Mouse (Mus musculus): ENCODE measurements around the gene Ggta1. TPM values are rescaled to one million over a fixed set of nuclear protein-coding genes. Genes with fewer than 3 reads are reported as not detected.
"Not testable (repeated sequence)": the region's sequence is repeated elsewhere in the genome, so short reads cannot be mapped to it uniquely, and the experiment has no call there.

Gene Ggta1
- total RNA-seq, 2 experiments from 2014 or later: 3.3 to 3.8 TPM

DNA sequence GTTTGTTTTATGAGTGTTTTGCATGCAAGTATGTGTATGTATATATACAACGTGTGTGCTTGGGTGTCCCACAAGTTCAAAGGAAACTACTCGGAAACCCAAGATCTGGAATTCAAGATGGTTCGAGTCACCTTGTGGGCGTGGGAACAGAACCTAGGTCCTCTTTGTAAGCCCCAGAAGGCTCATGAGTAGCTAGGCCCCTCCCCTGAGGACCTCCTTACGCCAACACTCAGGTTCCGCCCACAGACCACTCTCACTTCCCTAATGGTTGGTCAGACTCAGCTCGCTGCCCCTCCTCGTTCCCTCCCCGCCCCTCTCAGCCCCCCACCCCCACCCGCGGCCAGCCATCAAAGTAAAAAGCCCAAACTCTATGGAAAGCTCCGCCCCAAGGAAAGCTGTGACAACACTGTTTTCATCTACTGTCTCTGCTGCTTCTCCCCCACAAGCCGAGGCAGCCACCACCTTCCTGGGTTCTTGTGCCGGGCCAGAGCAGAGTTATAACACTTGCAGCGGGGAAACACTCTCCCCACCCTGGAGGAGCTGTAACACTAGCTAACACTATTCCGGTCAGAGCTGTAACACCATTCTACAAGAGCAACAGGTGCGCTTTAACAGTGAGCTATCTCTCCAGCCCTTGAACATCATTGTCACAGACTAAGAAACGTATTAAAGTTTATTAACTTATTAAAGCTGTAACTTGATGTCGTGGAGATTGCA, 499 bp upstream of the Ggta1 start:
- intact Hi-C loops (cut with DNase I): loop anchor here (5.0 kb wide), 1 partner anchor 44 kb away; no protein-coding TSS in a partner anchor
- DNase-seq (ENCODE audit: low spot score in 2 of 2): no peak

DNA sequence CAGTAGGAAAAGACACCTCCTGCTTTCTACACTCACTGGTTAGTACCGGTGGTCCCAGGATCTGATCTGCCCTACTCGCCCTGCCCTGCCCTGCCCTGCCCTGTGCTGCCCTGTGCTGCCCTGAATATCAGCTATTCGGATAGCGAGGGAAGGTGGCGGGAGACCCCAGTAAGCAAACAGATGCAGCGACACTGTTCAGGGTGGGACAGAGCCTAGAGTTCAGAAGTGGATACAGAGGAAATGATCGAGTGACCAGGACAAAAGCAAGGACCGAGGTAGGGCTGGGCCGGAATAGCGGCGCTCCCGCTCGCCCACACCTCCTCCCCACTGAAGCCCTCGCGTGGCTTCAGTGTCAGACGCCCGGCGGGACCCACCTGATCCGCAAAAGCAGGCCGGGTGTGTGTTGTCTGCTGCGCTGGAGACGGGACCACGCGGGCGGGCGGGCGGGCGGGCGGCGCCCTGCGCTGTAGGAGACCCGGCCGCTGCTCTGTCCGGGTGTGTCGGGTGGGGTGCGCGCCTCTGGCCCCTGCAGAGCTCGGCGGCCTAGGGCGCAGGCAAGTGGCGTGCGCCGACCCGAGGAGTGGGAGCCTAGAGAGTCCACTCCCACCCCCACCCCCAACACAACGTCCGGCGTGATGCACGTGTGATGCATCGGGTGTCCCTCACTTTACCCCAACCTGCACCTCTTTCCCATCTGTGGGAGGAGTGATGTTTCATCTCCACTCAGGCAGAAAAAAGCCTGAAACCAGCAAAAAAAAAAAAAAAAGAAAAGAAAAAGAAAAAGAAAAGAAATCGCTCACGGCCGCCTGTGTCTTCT, 852 bp downstream of the Ggta1 start:
- no peak for DNase-seq (ENCODE audit: low spot score in 2 of 2)
- intact Hi-C loops (cut with DNase I): loop anchor here (5.0 kb wide), 1 partner anchor 45 kb away; no protein-coding TSS in a partner anchor

DNA sequence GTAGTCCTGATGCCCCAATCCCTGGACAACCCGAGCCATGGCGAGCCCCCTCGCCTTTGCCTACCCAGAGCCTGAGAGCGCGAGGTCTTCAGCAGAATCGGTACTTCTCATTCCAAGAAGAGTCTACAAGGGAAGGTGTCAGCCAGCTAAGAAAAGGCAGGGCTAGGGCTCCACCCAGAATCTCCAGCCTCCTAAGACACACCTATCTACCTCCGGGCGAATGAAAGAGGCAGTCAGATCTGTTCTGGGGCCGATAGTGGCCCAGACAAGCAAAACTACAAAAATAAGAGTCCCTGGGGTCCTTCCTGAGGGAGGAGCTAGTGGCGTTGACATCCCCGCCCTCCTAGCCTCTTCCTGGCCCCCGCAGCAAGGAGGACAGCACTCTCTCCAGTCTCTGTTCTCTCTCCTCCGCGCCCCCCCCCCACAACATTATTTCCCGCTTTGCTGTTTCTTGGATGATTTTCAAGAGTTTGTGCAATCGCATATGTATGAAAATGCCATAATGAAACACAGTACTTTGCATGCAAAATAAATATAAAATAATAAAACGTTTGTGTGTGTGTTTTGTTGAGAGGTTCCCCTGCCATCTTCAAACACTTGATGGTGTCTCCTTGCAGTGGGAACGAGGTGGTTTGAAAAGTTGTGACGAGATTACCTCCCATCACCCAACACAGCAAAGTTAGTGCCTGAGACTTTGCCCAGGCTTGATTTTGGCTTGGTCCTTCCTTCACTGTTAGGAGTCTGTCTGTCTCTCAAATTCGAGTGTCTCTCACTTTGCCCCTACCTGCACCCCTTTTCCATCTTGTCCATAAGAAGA, 1.7 kb downstream of the Ggta1 start:
- intact Hi-C loops (cut with DNase I): loop anchor here (5.0 kb wide), 1 partner anchor 46 kb away; no protein-coding TSS in a partner anchor
- no peak for DNase-seq (ENCODE audit: low spot score in 2 of 2)

DNA sequence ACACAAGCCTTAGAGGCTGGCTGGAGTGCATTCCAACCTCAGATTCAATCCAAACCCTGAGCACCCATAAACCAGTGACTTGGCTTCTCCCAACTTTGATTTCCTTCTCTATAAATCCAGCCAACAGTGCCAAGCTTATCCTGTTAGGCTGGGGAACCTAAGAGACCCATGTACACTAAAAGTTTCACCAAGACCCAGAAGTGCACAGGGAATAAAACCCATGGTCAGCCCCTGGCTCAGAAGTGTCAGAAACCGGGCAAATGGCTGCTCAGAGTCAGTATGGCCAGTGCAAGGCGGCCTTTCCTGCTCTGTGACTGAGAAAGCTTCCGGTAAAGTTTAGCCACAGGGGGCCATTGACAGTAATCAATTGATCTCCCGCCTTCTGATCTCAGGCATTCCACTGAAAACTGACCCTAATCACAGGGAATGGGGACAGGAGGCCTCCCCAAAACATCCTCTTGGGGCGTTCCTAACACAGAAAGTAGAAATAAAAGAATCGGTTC, 2.6 kb downstream of the Ggta1 start:
- intact Hi-C loops (cut with DNase I): loop anchor here (5.0 kb wide), 1 partner anchor 47 kb away; no protein-coding TSS in a partner anchor

DNA sequence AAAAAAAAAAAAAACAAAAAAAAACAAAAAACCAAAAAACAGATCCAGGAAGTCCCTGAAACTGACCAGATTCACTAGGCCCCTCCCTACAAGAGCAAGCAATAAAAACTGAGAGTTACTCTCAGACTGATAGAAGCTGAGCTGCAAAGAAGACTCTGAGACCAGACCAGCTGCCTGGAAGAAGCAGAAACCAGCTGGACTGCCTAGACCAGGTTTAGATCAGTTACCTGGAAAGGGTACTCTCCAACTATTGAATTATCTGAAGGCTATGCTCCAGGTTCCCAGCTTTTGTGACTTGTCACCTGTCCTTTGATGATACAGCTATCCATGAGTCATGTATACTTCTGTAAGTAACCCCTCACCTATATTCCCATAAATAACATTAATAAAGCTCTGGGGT, 3.7 kb downstream of the Ggta1 start:
- no peak for DNase-seq (ENCODE audit: low spot score in 2 of 2)
- intact Hi-C loops (cut with DNase I): no loop called here

More for the DNA sequence above, 2.6 kb downstream of the Ggta1 start:
- DNase-seq (ENCODE audit: low spot score in 2 of 2): no peak

DNA sequence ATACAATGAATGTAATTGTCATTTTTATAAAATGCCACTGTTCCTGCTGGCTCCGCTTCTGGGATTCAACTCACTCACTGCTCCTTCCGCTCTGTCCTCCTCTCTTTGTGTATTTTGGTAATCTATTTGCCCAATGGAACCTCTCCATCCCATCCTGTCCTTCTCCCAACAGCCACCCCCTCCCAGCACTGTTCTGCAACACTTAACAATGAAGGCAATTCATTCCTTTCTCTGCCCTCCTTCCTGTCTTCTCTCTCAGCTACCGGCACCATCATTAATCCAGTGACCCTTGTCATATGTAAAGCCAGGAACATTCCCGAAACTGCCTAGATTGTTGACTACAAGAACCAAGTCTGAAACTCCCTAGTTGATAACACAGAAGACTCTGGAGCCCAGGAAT, 4.6 kb downstream of the Ggta1 start:
- no peak for DNase-seq (ENCODE audit: low spot score in 2 of 2)
- intact Hi-C loops (cut with DNase I): no loop called here

DNA sequence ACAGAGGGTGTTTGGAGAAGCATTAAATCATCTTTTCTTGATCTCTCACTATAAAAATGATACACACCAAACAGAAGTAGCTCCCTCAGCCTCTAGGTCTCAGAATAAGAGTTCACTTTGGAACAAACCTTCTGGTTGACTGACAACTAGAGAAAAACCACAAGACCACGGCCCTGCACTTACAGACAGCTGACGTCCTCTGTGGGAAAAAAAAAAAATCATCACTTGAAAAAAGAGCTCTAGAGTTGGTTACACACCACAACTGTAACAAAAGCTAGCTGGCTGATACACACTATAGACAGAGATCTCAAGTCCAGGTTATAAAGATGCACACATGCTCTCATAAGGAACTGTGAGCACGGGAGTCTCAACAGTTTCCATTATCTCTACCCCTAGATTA, 9.3 kb downstream of the Ggta1 start:
- intact Hi-C loops (cut with DNase I): no loop called here
- no peak for DNase-seq (ENCODE audit: low spot score in 2 of 2)

DNA sequence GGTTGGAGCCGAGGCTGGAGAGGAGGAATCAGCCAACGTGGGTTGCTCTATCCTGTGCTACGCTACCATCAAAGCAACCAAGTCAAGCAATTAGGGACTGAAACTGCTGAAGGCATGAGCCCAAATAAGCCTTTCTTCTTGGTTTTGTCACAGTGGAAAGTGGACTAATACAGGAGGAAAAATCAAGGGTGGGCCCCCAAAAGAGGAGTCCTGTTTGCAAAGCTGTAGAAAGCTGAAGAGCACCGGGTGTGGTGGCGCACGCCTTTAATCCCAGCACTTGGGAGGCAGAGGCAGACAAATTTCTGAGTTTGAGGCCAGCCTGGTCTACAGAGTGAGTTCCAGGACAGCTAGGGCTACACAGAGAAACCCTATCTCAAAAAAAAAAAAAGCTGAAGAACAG, 10.3 kb downstream of the Ggta1 start:
- intact Hi-C loops (cut with DNase I); DNase-seq (ENCODE audit: low spot score in 2 of 2): not testable (repeated sequence)

DNA sequence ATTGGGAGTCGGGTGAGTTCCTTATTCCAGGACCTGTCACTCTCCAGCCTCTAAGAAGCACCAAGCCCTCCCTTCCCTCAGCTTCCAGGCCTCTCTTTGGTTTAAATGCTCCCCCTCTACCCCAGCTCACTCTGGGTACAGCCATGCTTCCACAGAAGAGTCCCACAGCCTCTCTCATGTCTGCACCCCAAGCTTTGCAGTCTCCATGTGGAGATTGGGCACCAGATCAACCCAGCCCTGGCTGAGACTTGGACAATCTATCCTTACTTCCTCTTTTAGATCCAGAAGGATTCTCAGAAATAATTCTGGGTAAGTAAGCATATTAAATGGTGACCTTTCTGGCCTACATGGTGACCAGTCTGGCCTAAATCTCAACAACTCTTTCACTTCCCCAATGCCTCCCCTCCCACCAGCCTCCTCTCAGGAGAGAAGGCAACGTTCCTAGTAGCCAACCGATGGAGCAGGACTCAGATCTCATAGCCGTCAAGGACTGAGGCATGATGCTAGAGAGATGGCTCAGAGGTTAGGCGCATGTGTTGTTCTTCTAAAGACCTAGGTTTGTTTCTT, 11.5 kb downstream of the Ggta1 start:
- no peak for DNase-seq (ENCODE audit: low spot score in 2 of 2)
- intact Hi-C loops (cut with DNase I): no loop called here

DNA sequence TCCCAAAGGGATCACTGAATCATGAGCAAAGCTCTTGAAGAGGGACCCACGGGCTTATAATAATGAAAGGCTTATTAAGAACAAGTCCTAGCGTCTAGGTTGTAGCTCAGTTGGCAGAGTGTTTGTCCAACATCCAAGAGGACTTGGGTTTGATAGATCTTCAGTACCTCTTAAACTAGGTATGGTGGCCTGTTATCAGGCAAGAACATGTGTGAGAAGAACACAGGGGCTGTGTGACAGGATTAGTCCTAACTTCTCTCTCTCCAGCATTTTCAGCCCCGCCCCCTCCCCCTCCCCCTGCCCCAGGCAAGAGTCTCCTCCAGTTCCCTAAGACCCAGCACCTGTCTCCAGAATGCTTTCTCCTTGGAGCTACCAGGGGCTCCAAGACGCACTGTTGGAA, 12.2 kb downstream of the Ggta1 start:
- intact Hi-C loops (cut with DNase I): no loop called here
- no peak for DNase-seq (ENCODE audit: low spot score in 2 of 2)

DNA sequence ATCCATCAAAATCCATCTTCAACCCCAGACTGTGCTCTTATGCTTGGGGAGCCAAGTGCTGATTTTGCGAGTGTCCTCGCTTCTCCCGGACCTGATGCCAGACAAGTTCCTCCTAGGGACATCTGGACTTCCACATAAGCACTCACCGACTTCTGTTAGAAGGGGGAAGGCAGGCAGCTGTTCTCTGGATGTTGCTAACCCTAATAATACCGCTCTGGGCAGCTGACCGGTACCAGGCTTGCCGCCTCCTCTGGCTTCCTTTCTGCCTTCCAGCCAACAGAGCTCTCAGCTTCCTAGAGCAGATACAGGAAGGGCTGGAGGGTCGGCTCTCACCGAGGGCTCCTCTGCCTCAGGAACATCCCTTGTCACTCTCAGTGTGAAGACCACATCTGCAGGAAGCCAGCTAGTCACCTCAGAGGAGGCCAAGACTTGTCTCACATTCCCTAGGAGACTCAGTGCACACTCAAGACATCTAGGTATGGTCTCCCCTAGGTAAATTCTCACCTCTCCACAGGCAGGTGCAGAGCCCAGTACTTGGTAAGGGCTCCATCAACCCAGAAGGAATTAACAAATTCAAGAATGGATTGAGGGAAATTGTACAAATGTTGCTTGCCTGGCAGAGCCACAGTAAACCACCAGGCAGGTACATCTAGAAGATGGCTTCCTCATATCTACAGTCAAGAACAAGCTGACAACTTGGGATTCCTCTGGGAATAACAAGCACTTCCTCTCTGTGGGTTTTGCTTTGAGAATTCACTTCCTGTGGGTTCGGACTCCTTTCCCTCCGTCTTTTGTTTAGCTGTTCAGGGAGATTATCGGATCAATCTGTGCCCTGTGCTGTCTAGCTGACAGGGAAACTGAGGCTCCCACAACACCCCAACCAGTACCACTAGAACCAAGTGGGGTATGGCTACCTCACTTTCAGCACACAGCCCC, 13.1 kb downstream of the Ggta1 start:
- DNase-seq (ENCODE audit: low spot score in 2 of 2): no peak

DNA sequence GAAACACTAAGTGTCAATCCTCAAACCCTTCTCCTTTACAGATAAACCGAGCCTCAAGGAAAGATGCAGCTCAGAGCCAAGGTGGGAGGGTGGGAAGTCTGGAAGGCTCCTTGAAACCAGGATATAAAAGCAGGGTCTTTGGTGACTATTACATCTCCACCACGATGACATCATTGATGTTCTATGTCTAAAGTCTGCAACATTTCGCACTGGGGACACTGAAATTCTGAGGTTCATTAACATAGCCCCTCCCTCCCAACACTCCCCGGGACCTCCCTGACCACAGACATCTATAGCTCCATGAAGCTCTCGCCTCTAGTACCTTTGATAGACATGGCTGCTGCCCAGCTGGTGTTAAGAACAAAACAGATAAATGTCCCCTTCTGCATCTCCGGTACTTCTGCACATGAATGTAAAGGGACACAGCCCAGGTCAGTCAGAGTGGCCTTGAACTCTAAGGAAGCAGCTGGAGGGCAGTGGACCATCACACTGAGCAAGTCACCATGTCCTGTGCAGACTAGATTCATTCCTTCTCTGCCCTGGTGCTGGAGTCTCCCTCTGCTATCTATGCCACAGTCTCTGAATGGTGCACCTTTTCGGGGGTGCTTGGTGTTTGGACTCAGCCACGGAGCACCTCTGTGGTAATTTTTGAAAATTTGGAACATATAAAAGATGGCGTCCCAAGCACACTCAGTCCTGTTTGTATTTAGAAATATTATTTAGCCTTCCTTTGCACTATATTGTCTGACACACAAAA, 13.9 kb downstream of the Ggta1 start:
- intact Hi-C loops (cut with DNase I): no loop called here

More for the DNA sequence above, 13.1 kb downstream of the Ggta1 start:
- intact Hi-C loops (cut with DNase I): no loop called here

DNA sequence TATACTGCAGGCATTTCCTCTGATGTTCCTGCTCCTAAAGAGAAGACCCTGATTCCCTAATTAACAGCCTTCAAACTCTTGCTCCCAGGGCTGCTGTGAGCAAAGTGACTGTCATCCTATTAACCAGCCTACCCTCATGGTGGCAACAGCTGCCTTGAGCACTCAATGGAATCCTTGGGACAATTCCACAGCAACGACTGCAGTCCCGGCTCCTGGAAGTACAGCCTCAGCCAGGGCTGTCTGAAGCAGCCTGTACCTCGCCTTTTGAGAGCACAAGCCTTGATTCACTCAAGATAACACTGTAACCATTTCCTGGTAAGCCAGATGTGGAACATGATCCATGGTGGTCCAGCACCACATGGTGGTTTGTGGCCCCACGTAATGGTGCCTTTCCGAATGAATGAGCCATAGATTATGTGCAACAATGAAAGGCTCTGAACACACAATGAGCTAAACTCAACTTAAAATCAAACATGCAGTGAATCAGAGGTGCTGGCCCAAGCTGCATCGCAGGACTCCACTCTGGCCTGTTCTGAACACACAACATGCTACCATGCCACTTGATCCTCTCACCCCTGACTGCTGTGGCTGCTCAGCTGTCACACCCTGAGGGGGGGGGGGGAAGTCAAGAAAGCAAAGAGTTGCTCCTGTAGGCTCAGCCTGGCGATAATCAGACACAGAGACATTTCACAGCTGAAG, 14.7 kb downstream of the Ggta1 start:
- intact Hi-C loops (cut with DNase I): no loop called here
- DNase-seq (ENCODE audit: low spot score in 2 of 2): no peak

More for the DNA sequence above, 13.9 kb downstream of the Ggta1 start:
- DNase-seq (ENCODE audit: low spot score in 2 of 2): no peak

DNA sequence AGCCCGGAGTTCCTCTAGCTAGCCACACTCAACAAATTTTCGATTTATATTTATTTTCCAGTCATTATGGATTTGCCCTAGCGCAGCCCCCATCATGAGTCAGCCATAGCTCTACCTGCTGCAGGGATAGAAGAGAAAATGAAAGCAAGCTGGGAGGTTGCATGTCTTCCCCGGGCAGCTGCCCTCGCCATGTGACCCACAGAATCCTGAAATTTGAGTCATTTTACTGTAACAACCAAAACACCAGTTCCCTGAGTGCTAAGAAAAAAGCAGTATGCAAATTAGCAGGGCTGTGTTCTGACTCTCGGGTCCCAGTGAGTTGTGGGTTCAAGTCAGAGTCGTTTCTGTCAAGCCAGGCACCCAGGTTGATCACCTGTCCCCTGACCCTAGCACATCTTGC, 15.6 kb downstream of the Ggta1 start:
- DNase-seq (ENCODE audit: low spot score in 2 of 2): no peak
- intact Hi-C loops (cut with DNase I): no loop called here

DNA sequence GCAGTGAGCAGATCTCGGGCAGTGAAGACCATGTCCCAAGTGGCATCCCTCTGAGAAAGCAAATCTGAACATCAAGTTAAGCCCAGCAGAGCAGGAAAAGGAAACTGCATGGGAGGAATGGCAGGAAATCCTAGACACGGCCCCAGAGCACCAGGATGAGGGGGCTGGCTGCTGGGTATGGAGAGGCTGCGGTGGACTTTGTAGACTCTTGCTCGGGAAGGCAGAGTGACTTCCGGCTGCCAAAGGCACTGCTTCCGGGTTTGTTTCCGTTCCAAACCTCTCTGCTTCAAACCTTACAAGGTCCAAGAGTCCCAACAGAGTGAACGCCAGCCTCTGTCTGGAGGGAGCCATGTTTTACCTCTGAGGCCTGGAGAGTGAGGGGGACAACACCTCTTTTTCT, 16.2 kb downstream of the Ggta1 start:
- DNase-seq (ENCODE audit: low spot score in 2 of 2): no peak
- intact Hi-C loops (cut with DNase I): no loop called here

DNA sequence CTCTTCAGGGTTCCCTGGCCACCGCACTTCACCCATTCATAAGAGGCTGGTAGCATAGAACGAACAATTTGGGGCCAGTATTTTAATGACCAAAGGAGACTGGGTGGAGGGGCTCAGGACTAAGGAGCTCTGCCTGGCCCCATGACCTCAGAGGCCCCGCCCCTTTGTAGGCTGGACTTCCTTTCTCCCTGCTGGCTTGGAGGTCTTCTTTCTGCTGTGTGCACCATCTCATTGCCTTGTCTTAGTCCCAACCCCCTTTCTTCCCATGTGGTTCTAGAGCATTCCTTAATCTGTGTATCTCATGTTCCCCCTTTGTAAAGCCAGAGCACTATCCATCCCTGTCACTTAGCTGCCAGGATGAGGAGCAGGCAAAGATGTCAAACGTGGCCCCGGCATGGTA, 16.7 kb downstream of the Ggta1 start:
- no peak for DNase-seq (ENCODE audit: low spot score in 2 of 2)
- intact Hi-C loops (cut with DNase I): no loop called here

DNA sequence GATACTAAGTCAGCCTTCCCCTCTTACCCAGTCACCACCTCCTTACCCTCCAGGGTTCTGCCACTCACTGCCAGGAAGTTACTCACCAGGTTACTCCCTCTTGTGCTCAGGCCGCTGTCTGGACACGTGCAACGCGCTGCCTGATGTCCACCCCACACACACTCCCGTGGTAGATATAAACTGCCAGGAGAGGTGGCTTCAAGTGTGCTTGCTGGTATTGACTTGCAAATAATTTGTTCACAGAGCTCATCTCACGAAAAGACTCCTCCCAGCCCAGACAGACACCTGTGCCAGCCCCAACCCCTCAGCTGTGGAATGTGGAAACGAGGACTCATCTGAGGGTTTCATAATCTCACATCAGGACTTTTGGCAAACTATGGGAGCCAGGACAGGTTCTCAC, 17.4 kb downstream of the Ggta1 start:
- intact Hi-C loops (cut with DNase I): no loop called here
- no peak for DNase-seq (ENCODE audit: low spot score in 2 of 2)

Data from left cerebral cortex, postnatal 36 days (tissue).